Mouse (Mus musculus) liver, embryonic 14.5 days (tissue): ENCODE results near the gene Sorcs2.

Source experiments
- CTCF ChIP-seq: IDR thresholded peaks from 2 replicates; pipeline ENCODE4 v1.5.1; 2016; ENCODE audit warnings: antibody characterized with exemption, low read depth, control low read depth
- EP300 ChIP-seq: IDR thresholded peaks from 2 replicates; pipeline ENCODE4 v1.6.1; 2016; ENCODE audit warnings: antibody characterized with exemption, low read depth

DNA sequence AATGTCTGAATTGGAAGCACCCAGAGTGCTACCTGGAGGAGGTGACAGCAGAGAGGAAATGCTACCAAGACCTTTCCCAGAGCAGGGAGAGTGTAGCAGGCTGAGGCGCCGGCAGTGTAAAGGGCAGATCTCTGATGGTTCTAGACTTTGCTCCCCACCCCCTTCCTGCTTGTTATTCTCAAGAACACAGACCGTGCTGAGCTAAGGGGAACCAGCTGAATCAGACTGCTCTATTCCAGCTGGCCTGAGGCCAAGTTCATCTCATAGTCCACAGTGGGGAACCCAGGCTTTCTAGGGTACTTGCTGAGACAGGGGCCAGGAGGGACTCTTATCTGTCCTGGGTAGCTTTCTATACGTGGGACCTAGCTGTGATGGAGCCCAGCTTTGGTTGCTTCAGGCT lies 298.3 kb downstream of the Sorcs2 start:
- no peak for TF ChIP-seq CTCF
- no peak for TF ChIP-seq EP300
